Mouse (Mus musculus): Measurements from ENCODE around the gene Rln3.
"Not testable (repeated sequence)": the region's sequence is repeated elsewhere in the genome, so short reads cannot be mapped to it uniquely, and the experiment has no call there.

The Rln3 gene

GRCm38 (mm10) chr8:84019738-84020137, 25.1 kb downstream of the Rln3 start:
- no peak for DNase-seq (ENCODE audit: low read depth)

- DNase-seq (ENCODE audit: low read depth), result no peak
These were observed 29.0 kb downstream of the Rln3 start for GRCm38 (mm10) chr8:84015833-84016232.

- no peak for DNase-seq (ENCODE audit: low read depth)
These were observed 32.2 kb downstream of the Rln3 start for GRCm38 (mm10) chr8:84012499-84013165.

GRCm38 (mm10) chr8:84011705-84012498, 32.9 kb downstream of the Rln3 start, which contains the start of gene 2210011C24Rik:
Gene 2210011C24Rik, minus strand, starts transcription at chr8:84012171.
- peak; percentile 51 for DNase-seq (ENCODE audit: low read depth)

GRCm38 (mm10) chr8:84010625-84011611, 33.9 kb downstream of the Rln3 start:
- peak; percentile 83 for DNase-seq (ENCODE audit: low read depth)

GRCm38 (mm10) chr8:84009876-84010275, 34.9 kb downstream of the Rln3 start:
- DNase-seq (ENCODE audit: low read depth), result peak; percentile 87

GRCm38 (mm10) chr8:84008362-84008761, 36.4 kb downstream of the Rln3 start:
- DNase-seq (ENCODE audit: low read depth), result no peak

GRCm38 (mm10) chr8:84005502-84005901, 39.3 kb downstream of the Rln3 start:
- not testable (repeated sequence) for DNase-seq (ENCODE audit: low read depth)

- peak; percentile 97 for DNase-seq (ENCODE audit: low read depth)
These were observed 40.1 kb downstream of the Rln3 start for GRCm38 (mm10) chr8:84004533-84005201.

GRCm38 (mm10) chr8:84003612-84004246, 41.1 kb downstream of the Rln3 start:
- DNase-seq (ENCODE audit: low read depth), result no peak

GRCm38 (mm10) chr8:84002957-84003611, 41.7 kb downstream of the Rln3 start:
- DNase-seq (ENCODE audit: low read depth), result no peak

GRCm38 (mm10) chr8:84001281-84002000, 43.4 kb downstream of the Rln3 start, which contains the start of gene 1700067K01Rik:
Gene 1700067K01Rik, plus strand, starts transcription at chr8:84001502.
- no peak for DNase-seq (ENCODE audit: low read depth)

GRCm38 (mm10) chr8:83999825-84000224, 45.0 kb downstream of the Rln3 start:
- DNase-seq (ENCODE audit: low read depth), result no peak

GRCm38 (mm10) chr8:83999057-83999705, 45.6 kb downstream of the Rln3 start:
- no peak for DNase-seq (ENCODE audit: low read depth)

- DNase-seq (ENCODE audit: low read depth), result peak; percentile 85
These were observed 46.4 kb downstream of the Rln3 start for GRCm38 (mm10) chr8:83998231-83999056.

- peak; percentile 68 for DNase-seq (ENCODE audit: low read depth)
These were observed 47.2 kb downstream of the Rln3 start, which contains the start of gene Samd1 for GRCm38 (mm10) chr8:83997511-83998141. Gene Samd1, plus strand, starts transcription at chr8:83997672.
